Mouse (Mus musculus): ENCODE results near the gene Stk33. TPM values are rescaled to one million over a fixed set of nuclear protein-coding genes. Genes with fewer than 3 reads are reported as not detected.

The Stk33 gene
- polyA plus RNA-seq, 1 experiment from 2014 or later, result not detected

DNA sequence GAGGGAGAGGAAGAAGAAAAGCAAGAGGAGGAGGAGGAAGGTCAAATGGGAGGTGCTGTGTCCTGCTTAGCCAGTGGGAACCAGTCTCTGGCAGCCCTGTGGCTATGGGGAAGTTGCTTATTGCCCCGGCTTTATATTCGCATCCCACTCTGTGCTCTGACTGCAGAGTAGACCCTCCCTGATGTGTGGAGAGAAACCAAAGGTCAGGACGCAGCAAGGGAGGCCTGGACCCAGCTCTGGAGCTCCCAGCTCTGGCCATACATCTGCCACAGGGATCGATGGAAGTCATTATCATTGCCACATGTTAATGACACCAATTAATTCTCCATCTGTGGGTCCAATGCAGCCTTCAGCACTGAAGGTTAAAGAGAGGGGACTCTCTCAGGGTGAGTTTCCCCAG is 171.5 kb downstream of the Stk33 start:
- no peak for DNase-seq
- Histone ChIP-seq H3K36me3 (replicated peaks; ENCODE audit: insufficient read depth, low read length) (no peaks in the 10 kb centered on the region), H3K4me3 (ENCODE audit: low read depth, low read length) (no peak overlapping the region), H3K9ac (replicated peaks) (no peak overlapping the region), H3K4me2 (ENCODE audit: low read depth, low read length) (no peak overlapping the region), H3K4me1 (ENCODE audit: insufficient read depth) (no peaks in the 10 kb centered on the region), H3K27me3 (ENCODE audit: insufficient read depth, low read length) (no peaks in the 10 kb centered on the region), H3K27ac (ENCODE audit: low read depth) (no peak overlapping the region), H3K9me3 (ENCODE audit: low read length) (no peaks in the 10 kb centered on the region)
- TF ChIP-seq EP300 (IDR thresholded peaks at IDR 0.05; ENCODE audit: low read depth) (no peak), CTCF (IDR thresholded peaks at IDR 0.05; ENCODE audit: low read depth) (no peak)
- 52% methylated on average over 4 of the region's 4 CpGs for WGBS (ENCODE audit: insufficient replicate concordance)
- no peak for ATAC-seq

DNA sequence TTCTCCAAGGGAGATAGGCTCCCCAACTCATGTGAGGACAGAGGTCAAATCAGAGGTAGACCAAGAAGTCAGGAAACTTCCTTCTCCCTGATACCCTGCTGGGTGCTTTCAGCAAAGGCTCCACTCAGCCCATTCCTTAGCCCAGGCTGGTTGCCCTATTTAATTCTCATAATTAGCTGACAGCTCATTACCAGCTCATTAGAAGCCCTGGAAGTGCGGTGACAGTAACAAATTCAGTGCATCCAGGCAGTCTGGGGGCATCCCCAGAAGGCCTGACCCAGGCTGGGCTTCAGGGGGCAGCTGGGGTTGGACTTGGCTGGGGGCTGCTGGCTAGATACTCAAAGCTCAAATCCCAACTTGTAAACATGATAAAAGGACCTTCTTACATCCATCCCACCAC is 172.7 kb downstream of the Stk33 start:
- H3K4me3 ChIP-seq (ENCODE audit: low read depth, low read length), result no peak overlapping the region
- no peak for ATAC-seq

GRCm38 (mm10) chr7:109265606-109266005 is 173.3 kb downstream of the Stk33 start:
- 49% methylated on average over 5 of the region's 5 CpGs for WGBS (ENCODE audit: insufficient replicate concordance)
- DNase-seq (no peak), ATAC-seq (no peak)
- Histone ChIP-seq H3K36me3 (replicated peaks; ENCODE audit: insufficient read depth, low read length) (no peaks in the 10 kb centered on the region), H3K4me3 (ENCODE audit: low read depth, low read length) (no peak overlapping the region), H3K4me2 (ENCODE audit: low read depth, low read length) (no peak overlapping the region), H3K27me3 (ENCODE audit: insufficient read depth, low read length) (no peaks in the 10 kb centered on the region), H3K27ac (ENCODE audit: low read depth) (no peak overlapping the region), H3K4me1 (ENCODE audit: insufficient read depth) (no peaks in the 10 kb centered on the region), H3K9ac (replicated peaks) (no peak overlapping the region), H3K9me3 (ENCODE audit: low read length) (no peaks in the 10 kb centered on the region)
- TF ChIP-seq CTCF (IDR thresholded peaks at IDR 0.05; ENCODE audit: low read depth) (no peak), EP300 (IDR thresholded peaks at IDR 0.05; ENCODE audit: low read depth) (no peak)

More for the DNA sequence above, 172.7 kb downstream of the Stk33 start:
- Histone ChIP-seq H3K9me3 (ENCODE audit: low read length) (no peaks in the 10 kb centered on the region), H3K27me3 (ENCODE audit: insufficient read depth, low read length) (no peaks in the 10 kb centered on the region), H3K9ac (replicated peaks) (no peak overlapping the region), H3K27ac (ENCODE audit: low read depth) (no peak overlapping the region), H3K4me1 (ENCODE audit: insufficient read depth) (no peaks in the 10 kb centered on the region), H3K36me3 (replicated peaks; ENCODE audit: insufficient read depth, low read length) (no peaks in the 10 kb centered on the region), H3K4me2 (ENCODE audit: low read depth, low read length) (no peak overlapping the region)
- no peak for TF ChIP-seq EP300 (IDR thresholded peaks at IDR 0.05; ENCODE audit: low read depth)
- no peak for TF ChIP-seq CTCF (IDR thresholded peaks at IDR 0.05; ENCODE audit: low read depth)
- no peak for DNase-seq
- 52% methylated on average over 1 of the region's 1 CpGs for WGBS (ENCODE audit: insufficient replicate concordance)

- Histone ChIP-seq H3K27me3 (ENCODE audit: insufficient read depth, low read length) (no peaks in the 10 kb centered on the region), H3K4me1 (ENCODE audit: insufficient read depth) (no peaks in the 10 kb centered on the region), H3K4me3 (ENCODE audit: low read depth, low read length) (no peak overlapping the region), H3K9ac (replicated peaks) (no peak overlapping the region), H3K27ac (ENCODE audit: low read depth) (no peak overlapping the region), H3K9me3 (ENCODE audit: low read length) (no peaks in the 10 kb centered on the region), H3K36me3 (replicated peaks; ENCODE audit: insufficient read depth, low read length) (no peaks in the 10 kb centered on the region), H3K4me2 (ENCODE audit: low read depth, low read length) (no peak overlapping the region)
- WGBS (ENCODE audit: insufficient replicate concordance), result 33% methylated on average over 28 of the region's 28 CpGs
- TF ChIP-seq EP300 (IDR thresholded peaks at IDR 0.05; ENCODE audit: low read depth) (no peak), CTCF (IDR thresholded peaks at IDR 0.05; ENCODE audit: low read depth) (peak; percentile 55)
- ATAC-seq, result no peak
- DNase-seq, result peak; percentile 55
Measured at GRCm38 (mm10) chr7:109255506-109256352, 183.2 kb downstream of the Stk33 start.

- H3K9ac ChIP-seq (replicated peaks), result no peak overlapping the region
- no peak overlapping the region for H3K4me2 ChIP-seq (ENCODE audit: low read depth, low read length)
- no peaks in the 10 kb centered on the region for H3K36me3 ChIP-seq (replicated peaks; ENCODE audit: insufficient read depth, low read length)
- H3K4me3 ChIP-seq (ENCODE audit: low read depth, low read length), result no peak overlapping the region
- no peak overlapping the region for H3K27ac ChIP-seq (ENCODE audit: low read depth)
- no peaks in the 10 kb centered on the region for H3K4me1 ChIP-seq (ENCODE audit: insufficient read depth)
- no peaks in the 10 kb centered on the region for H3K9me3 ChIP-seq (ENCODE audit: low read length)
- WGBS (ENCODE audit: insufficient replicate concordance), result 84% methylated on average over 3 of the region's 3 CpGs
- no peak for TF ChIP-seq CTCF (IDR thresholded peaks at IDR 0.05; ENCODE audit: low read depth)
- TF ChIP-seq EP300 (IDR thresholded peaks at IDR 0.05; ENCODE audit: low read depth), result no peak
- ATAC-seq (no peak), DNase-seq (no peak)
- H3K27me3 ChIP-seq (ENCODE audit: insufficient read depth, low read length), result no peaks in the 10 kb centered on the region
Measured at GRCm38 (mm10) chr7:109251418-109251817, 187.5 kb downstream of the Stk33 start.

DNA sequence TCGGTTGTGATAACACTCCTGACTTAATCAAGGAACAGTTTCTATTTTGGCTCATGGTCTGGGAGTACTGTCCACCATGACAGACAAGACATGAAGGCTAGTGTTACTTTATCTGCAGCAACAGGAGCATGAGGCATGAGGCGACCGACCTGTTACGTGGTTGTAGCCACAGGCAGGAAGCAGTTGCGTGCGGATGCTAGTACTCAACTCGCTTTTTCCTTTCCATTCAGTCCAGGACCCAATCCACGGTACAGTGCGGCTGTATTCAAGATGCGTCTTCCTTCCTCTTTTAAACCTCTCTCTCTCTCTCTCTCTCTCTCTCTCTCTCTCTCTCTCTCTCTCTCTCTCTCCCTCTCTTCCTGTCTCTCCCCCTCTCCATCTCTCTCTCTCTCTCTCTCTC is 194.1 kb downstream of the Stk33 start:
- Histone ChIP-seq H3K4me3 (ENCODE audit: low read depth, low read length) (no peak overlapping the region), H3K9me3 (ENCODE audit: low read length) (no peaks in the 10 kb centered on the region), H3K36me3 (replicated peaks; ENCODE audit: insufficient read depth, low read length) (no peaks in the 10 kb centered on the region), H3K27me3 (ENCODE audit: insufficient read depth, low read length) (no peaks in the 10 kb centered on the region), H3K9ac (replicated peaks) (no peak overlapping the region), H3K27ac (ENCODE audit: low read depth) (no peak overlapping the region), H3K4me2 (ENCODE audit: low read depth, low read length) (no peak overlapping the region), H3K4me1 (ENCODE audit: insufficient read depth) (no peaks in the 10 kb centered on the region)
- DNase-seq, result no peak
- no peak for ATAC-seq
- WGBS (ENCODE audit: insufficient replicate concordance), result 41% methylated on average over 10 of the region's 10 CpGs
- TF ChIP-seq EP300 (IDR thresholded peaks at IDR 0.05; ENCODE audit: low read depth), result no peak

Data from liver, postnatal 0 days (tissue).